Comparison of ENCODE assay signal across 9 mouse cellular contexts in genomic region chr2:153049288-153049996, GRCm38 (mm10). TPM values are rescaled to one million over a fixed set of nuclear protein-coding genes. Genes with fewer than 3 reads are reported as not detected.
DNase-seq lines count a peak whose midpoint lies in the region; ATAC-seq lines count a peak whose summit lies in the region.
"Had no signal": no experiment of that assay in that cellular context is flagged by ENCODE, and none has a peak within 500 bp of the region (broad histone marks: within the 10 kb centered on the region; RNA-seq: fewer than 3 reads in every experiment).

No protein-coding gene starts in this region.

- DNase-seq in frontal cortex, postnatal 14 days (ENCODE audit: low spot score in 2 of 2), result no peak
- peak; percentile 60 for DNase-seq in right cerebral cortex, adult 2 months (ENCODE audit: low spot score in 2 of 2)
- DNase-seq in right cerebral cortex, postnatal 4 days, result no peak
- peak; percentile 94 for DNase-seq in left cerebral cortex, postnatal 4 days
- DNase-seq in adrenal gland, adult (ENCODE audit: inconsistent age in 2 of 2, low spot score in 1 of 2), result no peak

- peak; percentile 28; the same call in 1 of the 2 replicates for ATAC-seq in frontal cortex, adult (ENCODE audit: low TSS enrichment)
- no peak for ATAC-seq in erythroblast, adult 5-6 weeks (replicated peaks; ENCODE audit: low FRiP score, poor library complexity, severe bottlenecking)
- ATAC-seq in erythroid progenitor cell, adult 5-6 weeks (replicated peaks; ENCODE audit: low FRiP score, poor library complexity, severe bottlenecking), result no peak

- intact Hi-C loops in left cerebral cortex, postnatal 4 days (cut with DNase I), result no loop called here

RNA-seq across cellular contexts. Expression of gene Ccm2l, which starts 16.3 kb away (rescaled TPM):
- total RNA-seq in left cerebral cortex, postnatal 4 days (2021), result 1 to 10 TPM; 3.0 to 4.7 TPM
- total RNA-seq in erythroblast, adult 5-6 weeks (2015; ENCODE audit: low replicate concordance), result not detected in 2 replicates
- total RNA-seq in erythroblast, adult 5-6 weeks (2017; ENCODE audit: low replicate concordance), result 0.28 TPM in 1 of 2 replicates, not detected in the other
- total RNA-seq in erythroid progenitor cell, adult 5-6 weeks (2015; ENCODE audit: low replicate concordance), result 0.72 TPM in 1 of 2 replicates, not detected in the other
- not detected in 2 replicates for total RNA-seq in erythroid progenitor cell, adult 5-6 weeks (2017; ENCODE audit: low replicate concordance)

RNA-seq across cellular contexts. Expression of gene Xkr7, which starts 17.8 kb away (rescaled TPM):
- total RNA-seq in left cerebral cortex, postnatal 4 days (2021), result 10 to 100 TPM; 23.2 to 23.4 TPM
- total RNA-seq in erythroblast, adult 5-6 weeks (2015; ENCODE audit: low replicate concordance), result not detected in 2 replicates
- total RNA-seq in erythroblast, adult 5-6 weeks (2017; ENCODE audit: low replicate concordance), result not detected in 2 replicates
- total RNA-seq in erythroid progenitor cell, adult 5-6 weeks (2015; ENCODE audit: low replicate concordance), result not detected in 2 replicates
- total RNA-seq in erythroid progenitor cell, adult 5-6 weeks (2017; ENCODE audit: low replicate concordance), result not detected in 2 replicates
- total RNA-seq: liver, adult 2 months had no signal

RNA-seq across cellular contexts. Expression of gene Pdrg1, which starts 34.2 kb away (rescaled TPM):
- total RNA-seq in left cerebral cortex, postnatal 4 days (2021), result 10 to 100 TPM; 91.7 to 92.5 TPM
- total RNA-seq in erythroblast, adult 5-6 weeks (2015; ENCODE audit: low replicate concordance), result 5.4 and 6.5 TPM in 2 replicates
- total RNA-seq in erythroblast, adult 5-6 weeks (2017; ENCODE audit: low replicate concordance), result 2.6 and 9.6 TPM in 2 replicates
- 8.8 and 13.3 TPM in 2 replicates for total RNA-seq in erythroid progenitor cell, adult 5-6 weeks (2015; ENCODE audit: low replicate concordance)
- total RNA-seq in erythroid progenitor cell, adult 5-6 weeks (2017; ENCODE audit: low replicate concordance), result 4.2 and 31.2 TPM in 2 replicates

RNA-seq across cellular contexts. Expression of gene Hck, which starts 58.8 kb away (rescaled TPM):
- total RNA-seq in left cerebral cortex, postnatal 4 days (2021), result 1 to 10 TPM; 3.6 to 3.8 TPM
- 19.2 and 46.6 TPM in 2 replicates for total RNA-seq in erythroblast, adult 5-6 weeks (2015; ENCODE audit: low replicate concordance)
- total RNA-seq in erythroblast, adult 5-6 weeks (2017; ENCODE audit: low replicate concordance), result 28.7 and 45.7 TPM in 2 replicates
- 35.7 and 36.5 TPM in 2 replicates for total RNA-seq in erythroid progenitor cell, adult 5-6 weeks (2015; ENCODE audit: low replicate concordance)
- total RNA-seq in erythroid progenitor cell, adult 5-6 weeks (2017; ENCODE audit: low replicate concordance), result 19.4 and 38.2 TPM in 2 replicates

Comparison
In these comparisons a context has a peak if more than half of its experiments do, and no peak if none do; other contexts are left out.
1. DNase-seq: peak in right cerebral cortex, adult 2 months (2 of 2) and left cerebral cortex, postnatal 4 days (single experiment); none in frontal cortex, postnatal 14 days (0 of 2), right cerebral cortex, postnatal 4 days (single experiment) and adrenal gland, adult (0 of 2).
2. RNA of gene Xkr7, which starts 17.8 kb away (total RNA-seq): 23.2 to 23.4 TPM in left cerebral cortex, postnatal 4 days; not detected in erythroblast, adult 5-6 weeks and not detected in erythroid progenitor cell, adult 5-6 weeks; every median in the first group is over 10 times any median in the second.